Mouse (Mus musculus): ENCODE data around the gene Pxn. TPM values are rescaled to one million over a fixed set of nuclear protein-coding genes. Genes with fewer than 3 reads are reported as not detected.

Pxn gene
- polyA plus RNA-seq, 1 experiment from 2014 or later: 56.4 TPM

- Histone ChIP-seq H3K9ac (replicated peaks; ENCODE audit: low read depth) (peak overlapping the region; percentile 92), H3K36me3 (ENCODE audit: insufficient read depth, low read length) (no peaks in the 10 kb centered on the region), H3K4me2 (replicated peaks; ENCODE audit: low read depth, low read length) (peak overlapping the region; percentile 85), H3K4me3 (ENCODE audit: low read depth, low read length) (peak overlapping the region; percentile 95), H3K27ac (ENCODE audit: low read length) (peak overlapping the region; percentile 83), H3K4me1 (ENCODE audit: insufficient read depth, low read depth, low read length) (peaks cover 6% of the 10 kb centered on the region; the same call in 1 of the 2 replicates), H3K27me3 (replicated peaks; ENCODE audit: insufficient read depth, low read length) (no peaks in the 10 kb centered on the region), H3K9me3 (ENCODE audit: low read length) (no peaks in the 10 kb centered on the region)
- ATAC-seq (no peak), DNase-seq (ENCODE audit: low spot score) (no peak)
- WGBS: 4% methylated on average over 12 of the region's 12 CpGs
- TF ChIP-seq CTCF (IDR thresholded peaks at IDR 0.05) (no peak), EP300 (IDR thresholded peaks at IDR 0.05) (no peak)
These were observed 948 bp downstream of the Pxn start for GRCm38 (mm10) chr5:115507267-115507980.

GRCm38 (mm10) chr5:115507981-115508858 lies 1.7 kb downstream of the Pxn start:
- peak overlapping the region; percentile 92 for H3K9ac ChIP-seq (replicated peaks; ENCODE audit: low read depth)
- H3K4me2 ChIP-seq (replicated peaks; ENCODE audit: low read depth, low read length): peak overlapping the region; percentile 85
- H3K4me1 ChIP-seq (ENCODE audit: insufficient read depth, low read depth, low read length): peaks cover 6% of the 10 kb centered on the region; the same call in 1 of the 2 replicates
- ATAC-seq: no peak
- H3K27me3 ChIP-seq (replicated peaks; ENCODE audit: insufficient read depth, low read length): no peaks in the 10 kb centered on the region
- peak; percentile 75 for DNase-seq (ENCODE audit: low spot score)
- 0 out of 2 replicates have a peak, but pooled peaks have one; percentile 5 for TF ChIP-seq CTCF (IDR thresholded peaks at IDR 0.05)
- no peak for TF ChIP-seq EP300 (IDR thresholded peaks at IDR 0.05)
- no peaks in the 10 kb centered on the region for H3K36me3 ChIP-seq (ENCODE audit: insufficient read depth, low read length)
- peak overlapping the region; percentile 83 for H3K27ac ChIP-seq (ENCODE audit: low read length)
- H3K4me3 ChIP-seq (ENCODE audit: low read depth, low read length): peak overlapping the region; percentile 95
- WGBS: 19% methylated on average over 18 of the region's 18 CpGs
- H3K9me3 ChIP-seq (ENCODE audit: low read length): no peaks in the 10 kb centered on the region

- Histone ChIP-seq H3K27ac (ENCODE audit: low read length) (peak overlapping the region; percentile 83), H3K9ac (replicated peaks; ENCODE audit: low read depth) (peak overlapping the region; percentile 92), H3K36me3 (ENCODE audit: insufficient read depth, low read length) (no peaks in the 10 kb centered on the region), H3K4me1 (ENCODE audit: insufficient read depth, low read depth, low read length) (peaks cover 6% of the 10 kb centered on the region; the same call in 1 of the 2 replicates), H3K4me3 (ENCODE audit: low read depth, low read length) (peak overlapping the region; percentile 95), H3K9me3 (ENCODE audit: low read length) (no peaks in the 10 kb centered on the region), H3K27me3 (replicated peaks; ENCODE audit: insufficient read depth, low read length) (no peaks in the 10 kb centered on the region), H3K4me2 (replicated peaks; ENCODE audit: low read depth, low read length) (peak overlapping the region; percentile 85)
- ATAC-seq (no peak), DNase-seq (ENCODE audit: low spot score) (peak; percentile 51)
- whole genome bisulfite sequencing: 23% methylated on average over 10 of the region's 10 CpGs
- TF ChIP-seq CTCF (IDR thresholded peaks at IDR 0.05): no peak
- no peak for TF ChIP-seq EP300 (IDR thresholded peaks at IDR 0.05)
These were observed 2.3 kb downstream of the Pxn start for GRCm38 (mm10) chr5:115508859-115509147.

- no peak for ATAC-seq
- peaks cover 6% of the 10 kb centered on the region; the same call in 1 of the 2 replicates for H3K4me1 ChIP-seq (ENCODE audit: insufficient read depth, low read depth, low read length)
- peak overlapping the region; percentile 83 for H3K27ac ChIP-seq (ENCODE audit: low read length)
- H3K36me3 ChIP-seq (ENCODE audit: insufficient read depth, low read length): no peaks in the 10 kb centered on the region
- 22% methylated on average over 15 of the region's 15 CpGs for WGBS
- TF ChIP-seq EP300 (IDR thresholded peaks at IDR 0.05) (no peak), CTCF (IDR thresholded peaks at IDR 0.05) (no peak)
- DNase-seq (ENCODE audit: low spot score): peak; percentile 54
- no peaks in the 10 kb centered on the region for H3K27me3 ChIP-seq (replicated peaks; ENCODE audit: insufficient read depth, low read length)
- peak overlapping the region; percentile 95 for H3K4me3 ChIP-seq (ENCODE audit: low read depth, low read length)
- H3K9me3 ChIP-seq (ENCODE audit: low read length): no peaks in the 10 kb centered on the region
- H3K4me2 ChIP-seq (replicated peaks; ENCODE audit: low read depth, low read length): peak overlapping the region; percentile 85
- H3K9ac ChIP-seq (replicated peaks; ENCODE audit: low read depth): 0 out of 2 replicates have a peak overlapping the region, but pooled peaks have one; percentile 1
These were observed 2.9 kb downstream of the Pxn start for GRCm38 (mm10) chr5:115509321-115509761.

- H3K9me3 ChIP-seq (ENCODE audit: low read length): no peaks in the 10 kb centered on the region
- H3K4me2 ChIP-seq (replicated peaks; ENCODE audit: low read depth, low read length): peak overlapping the region; percentile 85
- no peaks in the 10 kb centered on the region for H3K27me3 ChIP-seq (replicated peaks; ENCODE audit: insufficient read depth, low read length)
- peak overlapping the region; percentile 83 for H3K27ac ChIP-seq (ENCODE audit: low read length)
- DNase-seq (ENCODE audit: low spot score) (no peak), ATAC-seq (no peak)
- no peaks in the 10 kb centered on the region for H3K36me3 ChIP-seq (ENCODE audit: insufficient read depth, low read length)
- 0 out of 2 replicates have a peak overlapping the region, but pooled peaks have one; percentile 1 for H3K9ac ChIP-seq (replicated peaks; ENCODE audit: low read depth)
- 59% methylated on average over 15 of the region's 15 CpGs for WGBS
- peak overlapping the region; percentile 95; the same call in 1 of the 2 replicates for H3K4me3 ChIP-seq (ENCODE audit: low read depth, low read length)
- H3K4me1 ChIP-seq (ENCODE audit: insufficient read depth, low read depth, low read length): peaks cover 11% of the 10 kb centered on the region; the same call in 1 of the 2 replicates
- TF ChIP-seq EP300 (IDR thresholded peaks at IDR 0.05) (no peak), CTCF (IDR thresholded peaks at IDR 0.05) (no peak)
These were observed 3.6 kb downstream of the Pxn start for GRCm38 (mm10) chr5:115509790-115510689.

All from lung, postnatal 0 days (tissue).